Mouse (Mus musculus) layer of hippocampus, adult 2 months (tissue): ENCODE results near the gene Togaram1. TPM values are rescaled to one million over a fixed set of nuclear protein-coding genes. Genes with fewer than 3 reads are reported as not detected.

Experiments
- DNase-seq, 2 experiments: peaks; one replicate each; pipeline ENCODE4 v3.0.0; 2022; ENCODE audit warnings: low spot score in 2 of 2
- H3K27ac ChIP-seq: fragments of 200-600 bp; 2 replicates; pipeline ENCODE4 v1.8.1; 2022
- H3K4me3 ChIP-seq: fragments of 200-600 bp; 2 replicates; pipeline ENCODE4 v1.8.1; 2022; ENCODE audit warnings: mild to moderate bottlenecking
- CTCF ChIP-seq: fragments of 200-600 bp; conservative IDR thresholded peaks from 2 replicates; pipeline ENCODE4 v1.8.1; 2022; ENCODE audit warnings: antibody characterized with exemption, mild to moderate bottlenecking, moderate library complexity
- total RNA-seq, 2 experiments: library from RNA; stranded (reverse); gene quantifications; 2 replicates each; pipeline ENCODE4 v1.2.3; 2021

The Togaram1 gene
- total RNA-seq, 2 experiments from 2014 or later = 49.7 to 50.8 TPM

- no peak overlapping the region for H3K4me3 ChIP-seq
- no peak for DNase-seq
- TF ChIP-seq CTCF = no peak
- no peak overlapping the region for H3K27ac ChIP-seq
Measured at GRCm38 (mm10) chr12:65068409-65068808, 102.8 kb downstream of the Togaram1 start.

Other genes starting within 250 kb of the Togaram1 start
- gene Gm527, start 47.9 kb upstream of the Togaram1 start, total RNA-seq = 10 to 100 TPM; 10.5 to 15.7 TPM
- gene Klhl28, start 270 bp upstream of the Togaram1 start, total RNA-seq = 10 to 100 TPM; 23.7 to 25.5 TPM
- gene Prpf39, start 70.5 kb downstream of the Togaram1 start, total RNA-seq = 10 to 100 TPM; 43.4 to 48.7 TPM
- gene Fkbp3, start 108.2 kb downstream of the Togaram1 start, total RNA-seq = 100 to 1,000 TPM; 150 to 156 TPM
- 10 to 100 TPM; 13.5 to 14.1 TPM for gene Fancm, start 109.8 kb downstream of the Togaram1 start, total RNA-seq
- gene Mis18bp1, start 206.8 kb downstream of the Togaram1 start, total RNA-seq = under 1 TPM; 0.23 to 0.49 TPM